Mouse (Mus musculus) myocyte (in vitro differentiated cells): ENCODE results near the gene Lsm12. TPM values are rescaled to one million over a fixed set of nuclear protein-coding genes. Genes with fewer than 3 reads are reported as not detected.

ENCODE experiments used
- H3K27me3 ChIP-seq: one replicate; pipeline ENCODE4 v1.6.1; 2011; ENCODE audit not compliant: control insufficient read depth, insufficient read depth, insufficient read length
- H3K36me3 ChIP-seq: one replicate; pipeline ENCODE4 v1.6.1; 2011; ENCODE audit not compliant: control insufficient read depth, insufficient read depth
- H3K4me2 ChIP-seq: one replicate; pipeline ENCODE4 v1.6.1; 2011; ENCODE audit warnings: low read depth, control low read depth
- H3K4me3 ChIP-seq: one replicate; pipeline ENCODE4 v1.5.1; 2011; ENCODE audit warnings: mild to moderate bottlenecking, control low read depth, moderate library complexity
- H3K79me2 ChIP-seq: one replicate; pipeline ENCODE4 v1.6.1; 2011; ENCODE audit not compliant: control insufficient read depth, insufficient read depth
- H3ac ChIP-seq: one replicate; pipeline ENCODE4 v1.6.1; 2011; ENCODE audit not compliant: control insufficient read depth, insufficient read length
- CEBPB ChIP-seq: IDR thresholded peaks from 2 replicates; pipeline ENCODE4 v1.6.1; 2011; ENCODE audit warnings: mild to moderate bottlenecking, moderate library complexity; ENCODE audit not compliant: poor library complexity, insufficient read depth, severe bottlenecking
- E2F4 ChIP-seq: IDR thresholded peaks from one replicate; pipeline ENCODE4 v1.6.1; 2011; ENCODE audit warnings: mild to moderate bottlenecking, control low read depth, moderate library complexity; ENCODE audit not compliant: insufficient read depth
- MAX ChIP-seq: IDR thresholded peaks from one replicate; pipeline ENCODE4 v1.6.1; 2011; ENCODE audit warnings: low read depth, mild to moderate bottlenecking, control low read depth
- MYOD1 ChIP-seq, 3 experiments: IDR thresholded peaks; one replicate each; pipeline ENCODE4 v1.6.1; 2011; ENCODE audit warnings: control low read depth in 2 of 3, low read depth in 2 of 3, mild to moderate bottlenecking in 2 of 3, moderate library complexity in 1 of 3; ENCODE audit not compliant: insufficient read length in 2 of 3, control insufficient read depth in 1 of 3
- MYOG ChIP-seq, 3 experiments: IDR thresholded peaks; one replicate each; pipeline ENCODE4 v1.6.1; 2011; ENCODE audit warnings: control low read depth in 2 of 3, low read depth in 2 of 3, mild to moderate bottlenecking in 2 of 3; ENCODE audit not compliant: insufficient read length in 2 of 3, control insufficient read depth in 1 of 3, insufficient read depth in 1 of 3
- POLR2A ChIP-seq: IDR thresholded peaks from one replicate; pipeline ENCODE4 v1.6.1; 2011; ENCODE audit warnings: low read depth, mild to moderate bottlenecking, control low read depth, moderate library complexity; ENCODE audit not compliant: insufficient read length
- POLR2AphosphoS2 ChIP-seq: IDR thresholded peaks from one replicate; pipeline ENCODE4 v1.6.1; 2011; ENCODE audit warnings: low read depth, control low read depth; ENCODE audit not compliant: insufficient read length
- REST ChIP-seq: IDR thresholded peaks from one replicate; pipeline ENCODE4 v1.6.1; 2011; ENCODE audit warnings: mild to moderate bottlenecking, control low read depth, moderate library complexity; ENCODE audit not compliant: insufficient read depth, insufficient read length
- SRF ChIP-seq: IDR thresholded peaks from one replicate; pipeline ENCODE4 v1.6.1; 2011; ENCODE audit warnings: low read depth; ENCODE audit not compliant: control insufficient read depth, insufficient read length
- TCF12 ChIP-seq: IDR thresholded peaks from one replicate; pipeline ENCODE4 v1.6.1; 2011; ENCODE audit warnings: mild to moderate bottlenecking, control low read depth; ENCODE audit not compliant: poor library complexity, insufficient read depth, severe bottlenecking
- TCF3 ChIP-seq: IDR thresholded peaks from one replicate; pipeline ENCODE4 v1.6.1; 2011; ENCODE audit warnings: low read depth, control low read depth; ENCODE audit not compliant: insufficient read length
- USF1 ChIP-seq: IDR thresholded peaks from one replicate; pipeline ENCODE4 v1.6.1; 2011; ENCODE audit warnings: low read depth, mild to moderate bottlenecking, control low read depth, moderate library complexity
- polyA plus RNA-seq: library from polyadenylated mRNA; unstranded; fragments of >200 nt; fragmentation: generic; extraction: Trizol; gene quantifications from one replicate; pipeline ENCODE4 v1.2.1, GENCODE M21; 2012; ENCODE audit warnings: missing spikeins

Lsm12 gene
- polyA plus RNA-seq: 33.1 TPM

- Histone ChIP-seq H3K4me3 (peak within 1 kb of the TSS; percentile 97), H3K79me2 (peaks cover 51% of the 10 kb centered on the region)
- TF ChIP-seq POLR2A: peak; percentile 89
- TF ChIP-seq MYOD1 (IDR thresholded peaks at IDR 0.05; ENCODE audit: control insufficient read depth in 1 of 3, insufficient read length in 2 of 3, low read depth in 2 of 3): peak in 1 of 3 experiments; percentile 40
- no peak for TF ChIP-seq TCF3
- peak in 1 of 3 experiments; percentile 29 for TF ChIP-seq MYOG (IDR thresholded peaks at IDR 0.05; ENCODE audit: control insufficient read depth in 1 of 3, insufficient read depth in 1 of 3, insufficient read length in 2 of 3, low read depth in 2 of 3)
- no peak for TF ChIP-seq USF1
- TF ChIP-seq POLR2AphosphoS2: peak; percentile 71
These were observed at the start of gene Lsm12 for GRCm38 (mm10) chr11:102184646-102185495. Lsm12 (minus strand) TSS chr11:102185296.

GRCm38 (mm10) chr11:102230006-102230741, 45.1 kb upstream of the Lsm12 start, which contains the start of gene Hdac5:
Hdac5 (minus strand) TSS chr11:102230166.
- peaks cover 4% of the 10 kb centered on the region for H3K79me2 ChIP-seq
- peak within 1 kb of the TSS; percentile 89 for H3K4me2 ChIP-seq
- H3K36me3 ChIP-seq: no peaks in the 10 kb centered on the region
- H3K27me3 ChIP-seq: no peaks in the 10 kb centered on the region
- peak within 1 kb of the TSS; percentile 51 for H3ac ChIP-seq
- peak within 1 kb of the TSS; percentile 36 for H3K4me3 ChIP-seq
- peak; percentile 94 for TF ChIP-seq USF1
- TF ChIP-seq POLR2AphosphoS2: peak; percentile 76
- TF ChIP-seq MAX: no peak
- peak; percentile 86 for TF ChIP-seq POLR2A
- TF ChIP-seq TCF12: no peak

More at GRCm38 (mm10) chr11:102184646-102185495, at the start of gene Lsm12:
- Histone ChIP-seq H3ac (peak within 1 kb of the TSS; percentile 100), H3K27me3 (no peaks in the 10 kb centered on the region), H3K4me2 (peak within 1 kb of the TSS; percentile 99), H3K36me3 (peaks cover 17% of the 10 kb centered on the region)

GRCm38 (mm10) chr11:102229331-102229953, 44.3 kb upstream of the Lsm12 start:
- TF ChIP-seq TCF3 (no peak), MYOG (IDR thresholded peaks at IDR 0.05; ENCODE audit: control insufficient read depth in 1 of 3, insufficient read depth in 1 of 3, insufficient read length in 2 of 3, low read depth in 2 of 3) (no peak), CEBPB (no peak), E2F4 (no peak), SRF (no peak), USF1 (no peak), MAX (no peak), POLR2AphosphoS2 (no peak), REST (no peak), TCF12 (no peak), POLR2A (no peak), MYOD1 (IDR thresholded peaks at IDR 0.05; ENCODE audit: control insufficient read depth in 1 of 3, insufficient read length in 2 of 3, low read depth in 2 of 3) (no peak)

DNA sequence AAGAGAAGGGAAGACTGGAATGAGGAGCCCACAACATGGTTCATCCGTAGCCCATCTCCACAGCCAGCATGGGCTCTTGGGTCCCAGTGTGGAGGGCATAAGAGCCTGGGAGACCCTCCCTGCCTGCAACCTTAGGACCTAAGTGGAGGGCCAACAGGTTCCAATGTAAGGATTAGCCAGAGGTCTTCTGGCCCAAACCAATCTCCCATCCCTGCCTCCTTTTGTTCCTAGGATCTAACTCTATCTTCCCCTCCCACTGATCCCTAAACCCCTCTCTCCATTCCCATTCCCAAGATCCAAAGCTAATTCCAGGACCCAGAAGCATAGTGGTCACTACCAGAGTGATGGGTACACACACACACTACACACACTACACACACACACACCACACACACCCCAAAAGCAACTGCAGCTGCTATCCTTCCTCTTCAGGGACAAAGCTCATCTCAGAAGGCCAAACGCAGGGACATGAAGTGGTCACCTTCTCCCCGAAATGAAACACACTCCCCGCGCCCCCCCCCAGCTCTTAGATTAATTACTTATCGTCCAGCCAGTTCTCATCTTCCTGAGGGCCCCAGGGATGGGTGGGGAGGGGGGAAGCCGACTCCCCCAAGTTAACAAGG, 43.7 kb upstream of the Lsm12 start:
- H3K27me3 ChIP-seq: no peaks in the 10 kb centered on the region

More at GRCm38 (mm10) chr11:102229331-102229953, 44.3 kb upstream of the Lsm12 start:
- no peaks in the 10 kb centered on the region for H3K27me3 ChIP-seq
- H3K79me2 ChIP-seq: peaks cover 4% of the 10 kb centered on the region
- peak overlapping the region; percentile 51 for H3ac ChIP-seq
- peak overlapping the region; percentile 89 for H3K4me2 ChIP-seq
- no peaks in the 10 kb centered on the region for H3K36me3 ChIP-seq
- H3K4me3 ChIP-seq: peak overlapping the region; percentile 36

More for the DNA sequence above, 43.7 kb upstream of the Lsm12 start:
- Histone ChIP-seq H3K36me3 (no peaks in the 10 kb centered on the region), H3K79me2 (peaks cover 4% of the 10 kb centered on the region), H3ac (peak overlapping the region; percentile 51), H3K4me2 (peak overlapping the region; percentile 89), H3K4me3 (peak overlapping the region; percentile 36)
- TF ChIP-seq MYOG (IDR thresholded peaks at IDR 0.05; ENCODE audit: control insufficient read depth in 1 of 3, insufficient read depth in 1 of 3, insufficient read length in 2 of 3, low read depth in 2 of 3): peak in 1 of 3 experiments; percentile 13
- TF ChIP-seq SRF: no peak
